Mouse (Mus musculus) brain, adult 2 months (tissue): ENCODE data around the gene Pip5k1c.

Experiments
- DNase-seq: peaks from one replicate; pipeline ENCODE4 v3.0.0; 2011; ENCODE audit warnings: low read depth, low spot score

The Pip5k1c gene

DNA sequence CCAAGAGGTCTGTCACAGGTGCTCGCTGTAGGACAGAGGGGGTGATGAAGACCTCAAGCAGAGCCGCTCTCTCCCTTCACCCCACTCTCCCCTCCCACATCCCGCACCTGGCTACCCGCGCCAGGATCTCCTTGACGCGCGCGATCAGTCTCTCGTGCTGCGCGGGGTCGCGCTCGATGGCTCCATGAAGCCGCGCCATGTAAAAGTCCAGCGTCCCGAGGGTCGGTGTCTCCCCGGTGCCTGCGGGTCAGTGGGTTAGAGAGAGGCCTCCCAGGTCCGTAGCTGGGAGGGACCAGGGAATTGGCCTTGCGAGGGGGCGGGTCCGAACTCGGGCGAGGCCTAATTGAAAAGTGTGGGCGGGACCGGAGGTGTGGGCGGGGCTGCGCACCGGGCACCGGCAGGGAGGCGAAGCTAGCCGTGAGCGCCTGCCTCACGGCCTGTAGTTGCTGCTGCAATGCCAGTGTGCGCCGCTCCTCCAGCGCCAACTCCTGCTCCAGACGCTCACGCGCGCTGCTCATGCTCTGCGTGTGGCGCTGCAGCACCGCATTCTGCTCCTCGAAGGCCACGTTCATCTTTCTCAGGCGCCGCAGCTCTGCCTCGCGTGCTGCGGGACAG, 53.8 kb downstream of the Pip5k1c start:
- DNase-seq = peak; percentile 86

- DNase-seq = no peak
These were observed 56.4 kb downstream of the Pip5k1c start for GRCm38 (mm10) chr10:81349146-81349545.

GRCm38 (mm10) chr10:81349961-81350350, 57.2 kb downstream of the Pip5k1c start:
- DNase-seq = no peak

GRCm38 (mm10) chr10:81350351-81351063, 57.7 kb downstream of the Pip5k1c start, which contains the start of gene Hmg20b:
TSS of gene Hmg20b (minus strand) at chr10:81350480.
- DNase-seq = peak; percentile 100

DNA sequence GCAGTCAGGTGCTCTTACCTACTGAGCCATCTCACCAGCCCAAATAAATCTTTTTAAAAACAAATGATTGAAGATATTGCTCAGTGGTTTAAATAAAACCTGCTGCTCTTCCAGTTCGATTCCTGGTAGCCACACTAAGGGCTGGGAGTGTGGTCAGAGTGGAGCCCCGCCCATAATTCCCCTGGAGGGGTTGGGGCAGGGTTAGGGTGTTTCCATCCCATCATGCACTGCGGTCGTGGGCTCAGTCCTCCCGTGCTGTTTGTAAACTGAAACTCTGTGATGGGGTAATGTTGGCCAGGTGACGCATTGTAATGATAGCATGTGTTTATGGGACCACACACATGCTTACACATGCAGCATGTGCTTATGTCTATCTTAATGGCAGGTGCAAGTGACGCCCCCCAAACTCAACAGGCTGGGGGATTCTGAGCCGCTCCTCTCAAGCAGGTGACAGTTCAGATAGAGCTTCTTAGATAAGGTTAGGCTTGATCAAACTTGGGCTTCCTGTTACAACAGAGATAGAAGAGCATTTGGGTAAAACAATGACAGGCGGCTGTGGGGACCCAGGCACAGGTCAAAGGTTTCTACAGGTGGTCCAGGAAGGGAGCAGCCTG, 59.0 kb downstream of the Pip5k1c start:
- no peak for DNase-seq

GRCm38 (mm10) chr10:81354738-81355477, 62.1 kb downstream of the Pip5k1c start:
- DNase-seq = no peak

DNA sequence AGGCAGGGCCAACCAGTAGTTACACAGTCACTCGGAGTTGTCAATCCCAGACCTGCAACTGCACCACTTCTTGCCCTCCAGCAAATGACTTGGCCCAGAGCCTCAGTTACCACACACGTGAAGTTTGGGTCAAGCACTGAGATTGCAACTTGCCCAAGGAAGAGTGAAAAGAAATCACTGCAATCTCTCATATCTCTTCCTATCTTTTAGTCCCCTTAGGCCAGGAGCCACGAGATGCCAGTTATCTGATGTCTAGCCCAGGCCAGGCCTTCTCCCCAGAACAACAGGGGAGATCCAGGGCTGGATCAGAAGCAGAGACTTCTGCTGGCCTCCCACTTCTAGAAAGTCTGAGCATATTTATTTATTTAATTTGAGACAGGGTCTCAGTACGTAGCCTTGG, 62.8 kb downstream of the Pip5k1c start:
- DNase-seq = no peak

DNA sequence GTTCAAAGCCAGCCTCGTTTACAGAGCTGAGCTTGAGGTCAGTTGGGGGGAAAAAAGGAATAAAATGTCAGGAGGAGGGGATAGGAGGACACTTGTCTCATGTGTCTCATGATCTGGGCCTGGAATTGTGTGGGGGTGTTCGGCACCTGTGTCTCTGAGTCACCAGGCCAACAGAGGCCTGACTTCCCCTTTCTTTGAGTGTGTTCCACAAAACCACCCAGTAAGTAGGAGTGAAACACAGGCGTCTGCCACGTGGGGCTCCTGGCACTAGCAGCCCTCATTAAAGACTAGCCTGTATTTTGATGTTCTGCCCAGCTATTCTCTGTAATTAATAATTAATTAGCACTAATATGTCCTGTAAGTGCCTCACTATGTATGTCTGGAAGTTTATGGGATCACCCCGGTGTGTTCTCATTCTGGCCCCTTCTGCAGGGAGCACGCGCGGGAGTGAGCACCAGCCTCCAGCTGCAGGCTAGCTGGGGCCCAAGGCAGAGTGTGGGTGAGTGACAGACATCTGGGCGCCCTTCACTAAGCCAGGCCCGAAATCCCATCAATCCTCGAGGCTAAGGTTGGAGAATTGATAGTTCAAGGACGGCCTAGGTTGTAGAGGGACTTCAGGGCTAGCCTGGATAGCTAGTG, 63.7 kb downstream of the Pip5k1c start:
- peak; percentile 63 for DNase-seq

- peak; percentile 96 for DNase-seq
These were observed 64.5 kb downstream of the Pip5k1c start, which contains the start of gene Mfsd12 for GRCm38 (mm10) chr10:81356991-81357844. TSS of gene Mfsd12 (plus strand) at chr10:81357491.

GRCm38 (mm10) chr10:81358209-81358608, 65.4 kb downstream of the Pip5k1c start:
- DNase-seq = no peak

DNA sequence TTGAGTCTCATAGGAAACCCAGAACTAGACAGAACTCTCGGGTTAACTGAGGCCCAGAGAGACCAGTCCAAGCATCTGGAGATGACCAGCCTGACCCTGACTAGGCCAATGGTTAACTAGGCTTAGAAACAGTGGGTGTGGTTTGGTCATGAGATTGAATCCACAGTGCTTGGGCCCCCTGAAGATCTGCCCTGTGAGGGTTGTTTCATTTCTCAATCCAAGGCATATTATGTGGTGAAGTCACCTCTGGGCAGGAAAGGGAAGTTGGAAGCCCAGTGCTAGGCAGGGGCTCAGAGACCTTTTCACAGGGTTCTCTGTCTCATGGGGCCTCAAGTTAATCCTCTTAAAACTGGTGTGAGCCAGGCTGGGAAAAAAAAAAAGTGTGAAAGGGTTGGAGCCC, 66.1 kb downstream of the Pip5k1c start:
- no peak for DNase-seq

DNA sequence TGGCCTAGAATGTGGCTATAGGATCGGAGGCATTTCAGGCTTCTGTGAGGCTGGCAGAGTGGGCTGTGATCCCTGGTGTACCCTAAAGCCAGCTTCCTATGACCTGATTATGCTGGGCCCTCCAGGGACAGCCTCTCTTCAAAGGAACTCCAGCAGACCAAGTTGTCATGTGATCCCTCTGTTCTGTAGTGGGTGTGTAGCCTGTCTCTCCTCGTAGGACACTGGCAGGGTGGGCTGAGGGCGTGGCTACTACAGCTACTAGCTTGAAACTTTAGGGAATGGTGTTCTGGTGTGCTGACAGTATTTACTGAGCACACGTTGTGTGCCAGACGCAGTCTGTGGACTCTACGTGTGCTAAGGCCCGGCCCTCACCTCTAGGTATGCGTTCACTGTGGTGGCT, 68.0 kb downstream of the Pip5k1c start:
- DNase-seq = no peak

GRCm38 (mm10) chr10:81362336-81362949, 69.7 kb downstream of the Pip5k1c start:
- no peak for DNase-seq

DNA sequence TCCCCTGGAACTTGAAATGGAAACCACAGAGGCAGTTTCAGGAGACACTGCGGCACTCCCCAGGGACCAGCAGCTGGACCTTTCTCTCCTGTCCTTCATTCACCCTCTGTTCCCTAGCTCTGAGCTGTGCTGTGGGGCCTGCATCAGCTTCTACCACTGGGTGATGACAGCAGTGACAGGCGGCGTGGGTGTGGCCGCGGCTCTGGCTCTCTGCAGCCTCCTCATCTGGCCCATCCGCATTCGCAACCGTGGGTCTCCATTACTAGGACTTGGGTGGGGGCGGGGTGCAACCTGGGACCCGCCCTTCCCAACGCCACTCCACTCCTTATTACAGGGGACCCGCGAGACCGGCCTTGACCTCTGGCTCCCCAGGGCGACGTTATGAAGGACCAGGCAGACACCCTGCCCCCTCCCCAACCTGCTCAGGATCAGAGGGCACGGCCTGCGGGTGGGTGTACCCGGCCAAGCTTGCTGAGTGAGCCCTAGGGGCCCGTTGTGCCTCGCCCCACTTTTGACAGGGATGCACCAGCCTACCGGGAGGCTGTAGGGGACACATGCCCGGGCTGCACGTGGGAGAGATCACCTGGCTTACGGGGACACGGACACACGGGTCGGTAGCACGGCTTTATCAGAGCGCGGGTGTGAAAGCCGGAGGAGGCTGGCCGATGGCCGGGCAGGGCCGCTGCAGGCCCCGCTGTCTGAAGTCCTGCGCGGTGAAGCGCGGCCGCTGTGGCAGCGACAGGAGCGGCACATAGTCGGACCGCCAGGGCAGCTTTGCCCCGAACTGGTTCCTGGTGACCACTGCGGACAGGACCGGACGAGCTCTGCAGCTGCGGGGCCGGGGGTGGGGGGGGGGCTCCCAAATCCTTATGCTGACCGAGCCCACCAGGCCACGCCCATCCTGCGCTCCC, 70.9 kb downstream of the Pip5k1c start:
- no peak for DNase-seq

DNA sequence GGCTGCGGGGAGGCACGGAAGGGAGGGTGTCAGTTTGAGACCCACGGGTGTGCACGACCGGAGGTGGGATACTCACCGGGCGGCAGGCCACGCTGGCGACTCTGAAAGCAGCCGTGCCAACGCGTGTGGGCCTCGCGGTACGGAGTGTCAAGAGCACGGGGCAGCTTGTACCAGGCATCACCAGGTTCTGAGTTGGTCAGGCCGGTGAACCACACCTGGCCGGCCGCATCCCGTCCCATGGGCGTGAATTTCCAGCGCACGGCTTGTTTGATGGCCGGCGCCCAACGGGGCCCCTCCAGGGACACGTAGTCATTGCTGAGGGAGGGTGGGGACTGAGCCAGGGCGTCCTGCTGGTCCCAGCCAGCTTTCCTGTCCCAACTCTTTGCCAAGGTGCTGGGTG, 71.9 kb downstream of the Pip5k1c start:
- DNase-seq = no peak

GRCm38 (mm10) chr10:81365073-81365472, 72.3 kb downstream of the Pip5k1c start:
- DNase-seq = peak; percentile 71

DNA sequence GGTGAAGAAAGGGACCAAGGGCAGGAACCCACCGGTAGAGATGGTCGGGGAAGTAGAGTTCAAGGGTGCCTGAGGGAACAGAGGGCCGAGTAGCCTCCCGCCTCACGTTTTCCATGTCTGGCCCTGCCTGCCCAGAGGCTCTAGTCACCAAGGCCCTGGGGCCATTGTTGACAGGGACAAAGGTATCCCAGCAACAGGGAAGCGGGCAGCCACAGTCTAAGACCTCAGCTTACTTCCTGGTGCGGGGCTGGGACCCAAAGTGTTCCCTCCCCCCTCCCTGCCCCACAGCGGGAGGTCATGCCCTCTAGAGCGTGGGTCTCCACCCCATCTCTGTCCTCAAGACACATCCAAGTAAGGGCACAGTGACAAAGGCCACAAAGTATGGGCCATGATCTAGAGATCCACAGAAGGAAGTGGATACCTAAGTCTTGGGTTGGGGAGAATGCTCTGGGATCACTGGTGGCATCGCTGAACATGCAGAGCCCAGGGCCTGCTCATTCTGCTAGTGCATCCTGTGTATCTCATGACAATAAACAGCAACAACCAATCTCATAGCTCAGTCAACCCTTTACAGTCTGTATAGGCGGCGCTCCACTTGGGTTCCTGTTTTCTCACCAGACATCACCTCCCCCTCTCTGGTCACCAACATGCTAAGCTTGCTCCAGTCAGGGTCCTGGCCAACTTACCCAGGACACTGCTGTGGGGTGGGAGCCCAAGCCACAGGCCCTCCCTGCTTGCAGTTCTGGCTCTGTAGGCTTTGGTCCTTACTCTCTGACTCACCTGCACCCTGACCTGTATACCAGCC, 73.1 kb downstream of the Pip5k1c start, which contains the start of gene 4930404N11Rik:
Gene 4930404N11Rik, minus strand, starts transcription at position 145 of the 805 bp plus-strand sequence.
- no peak for DNase-seq
